Mouse (Mus musculus): ENCODE measurements around the gene Oas1f.
"Not testable (repeated sequence)": the region's sequence is repeated elsewhere in the genome, so short reads cannot be mapped to it uniquely, and the experiment has no call there.

Oas1f gene

DNA sequence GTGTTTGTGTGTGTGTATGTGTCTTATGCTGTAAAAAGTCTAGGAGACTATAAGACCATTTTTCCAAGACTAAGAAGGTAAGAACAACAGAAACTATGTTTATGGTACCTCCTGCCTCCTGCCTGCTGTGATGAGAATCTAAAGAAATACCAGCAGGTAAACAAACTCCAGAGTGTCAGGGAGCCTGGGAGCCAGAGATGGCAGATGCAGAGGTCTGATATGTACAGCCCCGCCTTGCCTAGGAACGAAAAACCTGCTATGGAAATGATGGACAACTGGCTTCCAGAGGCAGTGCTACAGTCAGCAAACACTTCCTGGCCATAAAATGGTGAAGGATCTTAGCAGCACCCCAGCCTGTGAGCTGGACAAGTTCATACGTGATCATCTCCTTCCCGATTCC lies at the start of gene Oas1f:
Gene Oas1f, plus strand, starts transcription at position 301 of the 400 bp plus-strand sequence.
- no peak for DNase-seq (ENCODE audit: low spot score)

- not testable (repeated sequence) for DNase-seq (ENCODE audit: low spot score)
Measured at GRCm38 (mm10) chr5:120798147-120798546, 49.0 kb upstream of the Oas1f start.

DNA sequence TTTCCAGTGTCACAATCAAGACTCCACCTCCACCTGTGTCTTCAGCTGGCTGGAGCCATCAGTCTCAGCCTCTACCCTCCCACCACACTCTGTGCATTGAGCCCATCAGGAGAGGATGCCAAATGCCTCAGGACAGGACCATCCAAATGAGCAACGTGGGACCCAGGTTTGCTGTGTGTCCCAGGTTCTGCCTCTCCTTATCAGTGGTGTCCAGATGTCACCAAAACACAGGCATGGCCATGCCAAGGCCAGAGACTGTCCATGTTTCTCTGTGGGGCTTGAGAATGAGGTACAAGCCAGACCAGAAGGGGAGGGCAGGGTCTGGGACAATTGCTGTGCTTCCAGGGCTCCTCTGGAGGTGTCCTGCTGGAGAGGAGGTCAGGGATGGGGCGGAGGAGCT lies 48.2 kb upstream of the Oas1f start:
- DNase-seq (ENCODE audit: low spot score): not testable (repeated sequence)

- no peak for DNase-seq (ENCODE audit: low spot score)
Measured at GRCm38 (mm10) chr5:120803596-120803995, 43.6 kb upstream of the Oas1f start.

GRCm38 (mm10) chr5:120806458-120806857 lies 40.7 kb upstream of the Oas1f start:
- peak; percentile 69 for DNase-seq (ENCODE audit: low spot score)

DNA sequence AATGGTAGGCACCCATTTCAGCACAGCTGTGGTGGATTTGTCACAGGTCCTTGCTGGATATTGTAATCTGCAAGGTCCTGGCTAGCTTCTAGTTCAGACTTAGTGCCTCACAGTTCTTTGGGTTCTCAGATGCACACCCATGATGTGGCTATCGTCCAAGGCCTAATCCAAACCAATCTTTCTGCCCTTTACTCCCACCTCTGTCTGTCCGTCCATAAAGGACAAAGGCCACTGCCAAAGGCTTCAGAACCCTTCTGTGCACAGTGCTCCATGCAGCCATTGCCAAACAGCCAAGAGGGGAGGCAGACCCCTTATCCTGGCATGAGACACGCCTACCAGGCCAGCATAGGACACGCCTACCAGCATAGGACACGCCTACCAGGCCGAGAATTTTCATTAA lies 38.0 kb upstream of the Oas1f start:
- no peak for DNase-seq (ENCODE audit: low spot score)

- DNase-seq (ENCODE audit: low spot score): peak; percentile 79
Measured at GRCm38 (mm10) chr5:120811951-120812819, 35.0 kb upstream of the Oas1f start, which contains the start of gene Oas1c. Gene Oas1c (minus strand): TSS chr5:120812514.

- no peak for DNase-seq (ENCODE audit: low spot score)
Measured at GRCm38 (mm10) chr5:120813023-120813422, 34.1 kb upstream of the Oas1f start.

- peak; percentile 58 for DNase-seq (ENCODE audit: low spot score)
Measured at GRCm38 (mm10) chr5:120815949-120816348, 31.2 kb upstream of the Oas1f start.

DNA sequence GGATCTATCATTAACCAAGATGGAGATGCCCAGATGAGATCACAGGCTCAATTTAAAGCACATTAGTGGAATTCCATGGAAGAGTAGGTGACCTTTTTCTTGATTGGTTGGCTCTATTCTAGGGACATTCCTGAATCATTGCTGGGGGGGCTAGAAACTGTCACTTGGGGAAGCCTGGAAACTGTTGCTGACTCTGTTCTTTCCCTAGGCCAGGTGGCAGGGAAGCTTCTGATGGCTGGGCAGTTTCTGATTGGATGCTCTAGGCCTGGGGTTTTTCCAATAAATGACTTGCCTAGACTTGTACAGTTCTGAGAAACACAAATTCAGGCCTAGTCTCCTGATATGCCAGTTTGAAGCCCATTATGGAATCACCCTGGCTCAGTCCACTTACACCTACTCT lies 28.2 kb upstream of the Oas1f start:
- DNase-seq (ENCODE audit: low spot score): no peak

- no peak for DNase-seq (ENCODE audit: low spot score)
Measured at GRCm38 (mm10) chr5:120831031-120831430, 16.1 kb upstream of the Oas1f start.

- no peak for DNase-seq (ENCODE audit: low spot score)
Measured at GRCm38 (mm10) chr5:120833335-120834280, 13.6 kb upstream of the Oas1f start.

DNA sequence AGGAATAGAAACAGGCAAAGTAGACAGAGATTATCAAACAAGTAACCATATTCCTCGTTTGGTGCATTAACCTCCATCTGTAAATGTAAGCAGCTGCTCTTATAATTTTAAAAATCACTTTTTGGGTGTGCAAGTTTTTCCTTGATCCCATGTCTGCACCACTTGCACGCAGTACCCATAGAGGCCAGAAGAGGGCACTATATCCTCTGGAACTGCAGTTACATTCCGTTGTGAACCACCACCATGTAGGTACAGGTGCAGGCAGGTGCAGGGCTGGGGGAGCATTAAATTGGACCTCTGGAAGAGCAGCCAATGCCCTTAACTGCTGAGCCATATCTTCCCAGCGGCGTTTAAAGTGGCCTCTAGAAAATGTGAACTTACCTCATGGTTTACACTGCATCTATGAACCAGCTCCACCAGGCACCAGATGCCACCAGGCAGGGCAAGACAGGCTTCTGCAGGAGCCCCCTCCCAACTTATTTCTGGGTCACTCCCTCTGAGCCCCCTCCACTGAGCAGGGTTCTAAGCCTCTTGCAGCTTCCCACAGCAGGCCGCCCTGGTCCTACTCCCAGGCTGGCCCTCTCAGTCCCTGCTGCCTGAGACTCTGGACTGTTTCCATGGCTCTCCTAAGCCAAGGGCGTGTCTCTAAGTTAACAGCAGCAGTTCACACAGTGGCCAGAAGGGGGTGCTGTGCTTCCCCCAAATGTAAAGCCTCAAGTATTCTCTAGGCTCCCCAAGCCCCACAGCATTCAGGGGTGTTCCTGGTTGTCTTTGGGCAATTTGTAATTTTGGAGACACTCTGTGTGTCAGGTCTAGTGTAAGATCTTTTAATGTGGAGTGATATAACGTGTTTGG lies 10.2 kb upstream of the Oas1f start:
- peak; percentile 80 for DNase-seq (ENCODE audit: low spot score)

GRCm38 (mm10) chr5:120844713-120845112 lies 2.5 kb upstream of the Oas1f start:
- DNase-seq (ENCODE audit: low spot score): no peak

DNA sequence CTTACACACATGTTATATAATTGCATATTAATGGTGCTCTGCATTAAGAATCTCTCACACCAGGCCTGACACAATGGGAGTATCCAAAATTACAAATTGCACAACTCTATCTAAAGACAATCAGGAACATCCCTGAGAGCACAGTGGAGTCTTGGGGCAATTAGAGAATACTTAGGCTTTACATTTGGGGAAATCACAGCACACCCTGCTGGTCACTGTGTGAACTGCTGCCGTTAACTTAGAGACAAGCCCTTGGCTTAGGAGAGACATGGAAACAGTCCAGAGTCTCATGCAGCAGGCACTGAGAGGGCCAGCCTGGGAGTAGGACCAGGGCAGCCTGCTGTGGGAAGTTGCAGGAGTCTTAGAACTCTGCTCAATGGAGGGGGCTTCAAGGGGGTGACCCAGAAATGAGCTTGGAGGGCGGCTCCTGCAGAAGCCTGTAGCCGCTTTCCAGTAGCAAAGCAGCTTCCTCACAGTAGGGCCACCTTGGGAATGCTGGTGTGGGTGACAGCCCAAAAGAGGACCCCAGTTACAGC lies 2.5 kb downstream of the Oas1f start:
- DNase-seq (ENCODE audit: low spot score): peak; percentile 54

DNA sequence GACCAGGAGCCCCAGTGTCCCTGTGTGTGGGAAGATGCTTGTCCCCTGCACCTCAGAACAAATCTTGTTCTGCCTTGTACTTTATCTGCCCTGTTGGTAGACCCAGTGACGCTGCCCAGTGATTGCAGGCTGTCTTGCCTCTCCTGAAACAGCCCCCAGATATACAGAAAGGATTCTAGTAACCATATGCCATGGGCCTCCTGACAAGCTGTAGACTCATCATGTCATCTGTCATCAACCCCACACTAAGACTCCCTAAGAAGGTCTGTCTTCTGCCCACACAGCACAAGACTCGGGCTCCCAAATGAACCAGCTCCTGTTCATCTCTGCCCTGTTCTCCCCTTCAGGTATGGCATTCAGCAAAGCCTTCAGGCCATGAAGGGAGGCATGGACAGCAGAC lies 12.1 kb downstream of the Oas1f start:
- DNase-seq (ENCODE audit: low spot score): peak; percentile 33

GRCm38 (mm10) chr5:120861121-120861520 lies 14.0 kb downstream of the Oas1f start, which contains the start of gene Oas1h:
Gene Oas1h (plus strand): TSS chr5:120861421.
- DNase-seq (ENCODE audit: low spot score): peak; percentile 23

- DNase-seq (ENCODE audit: low spot score): peak; percentile 34
Measured at GRCm38 (mm10) chr5:120865336-120865860, 18.2 kb downstream of the Oas1f start.

GRCm38 (mm10) chr5:120869436-120870015 lies 22.4 kb downstream of the Oas1f start:
- DNase-seq (ENCODE audit: low spot score): no peak

DNA sequence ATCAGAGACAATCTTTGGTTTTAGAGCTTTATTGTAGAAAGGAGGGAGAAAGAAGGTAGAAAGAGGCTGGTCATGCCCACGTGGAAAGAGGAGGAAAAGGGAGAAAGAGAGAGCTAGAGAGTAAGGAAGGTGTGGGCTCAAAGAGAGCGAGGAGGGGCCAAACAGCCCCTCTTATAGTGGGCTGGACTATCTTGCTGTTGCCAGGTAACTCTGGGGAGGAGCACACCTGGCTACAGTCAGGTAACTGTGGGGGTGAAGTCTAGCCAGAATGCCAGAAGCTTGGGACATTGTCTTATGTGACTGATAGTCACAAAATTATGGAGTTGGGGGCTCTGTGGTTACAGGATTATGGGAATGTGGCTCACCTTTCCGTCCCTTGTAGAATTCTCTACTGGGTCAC lies 22.9 kb downstream of the Oas1f start:
- no peak for DNase-seq (ENCODE audit: low spot score)

GRCm38 (mm10) chr5:120870782-120871181 lies 23.6 kb downstream of the Oas1f start:
- no peak for DNase-seq (ENCODE audit: low spot score)
